Comparison of ENCODE assay signal across 14 mouse cellular contexts in genomic region chr16:91740184-91740917, GRCm38 (mm10). TPM values are rescaled to one million over a fixed set of nuclear protein-coding genes. Genes with fewer than 3 reads are reported as not detected.
A peak's percentile ranks its signal among the peaks of the same experiment; 100 is the strongest.
DNase-seq lines count a peak whose midpoint lies in the region; ATAC-seq lines count a peak whose summit lies in the region.
"Had no signal": no experiment of that assay in that cellular context is flagged by ENCODE, and none has a peak within 500 bp of the region (broad histone marks: within the 10 kb centered on the region; RNA-seq: fewer than 3 reads in every experiment).

No protein-coding gene starts in this region.

- peaks cover 25% of the 10 kb centered on the region for H3K36me3 ChIP-seq in midbrain, embryonic 10.5 days
- 0 out of 2 replicates have a peak, but pooled peaks cover 2% of the 10 kb centered on the region for H3K36me3 ChIP-seq in midbrain, embryonic 14.5 days (ENCODE audit: control insufficient read depth, insufficient read depth, low read length)
- H3K36me3 ChIP-seq in heart, embryonic 12.5 days, result no peaks in the 10 kb centered on the region
- H3K36me3 ChIP-seq in neural tube, embryonic 14.5 days (ENCODE audit: control insufficient read depth, insufficient read depth, low read length), result no peaks in the 10 kb centered on the region
- H3K36me3 ChIP-seq: limb, embryonic 15.5 days had no signal

- peak overlapping the region; percentile 46; the same call in 1 of the 2 replicates for H3K27ac ChIP-seq in midbrain, embryonic 10.5 days (replicated peaks)
- no peak overlapping the region for H3K27ac ChIP-seq in midbrain, embryonic 14.5 days (replicated peaks; ENCODE audit: low read depth, low read length)
- H3K27ac ChIP-seq in heart, embryonic 12.5 days (ENCODE audit: poor library complexity, severe bottlenecking), result 0 out of 2 replicates have a peak overlapping the region, but pooled peaks have one; percentile 9
- 0 out of 2 replicates have a peak overlapping the region, but pooled peaks have one; percentile 22 for H3K27ac ChIP-seq in neural tube, embryonic 14.5 days (ENCODE audit: low read depth, low read length)
- H3K27ac ChIP-seq: limb, embryonic 15.5 days had no signal

- no peak overlapping the region for H3K4me3 ChIP-seq in midbrain, embryonic 10.5 days
- H3K4me3 ChIP-seq in midbrain, embryonic 14.5 days (replicated peaks; ENCODE audit: low read depth, low read length), result no peak overlapping the region
- no peak overlapping the region for H3K4me3 ChIP-seq in heart, embryonic 12.5 days
- no peak overlapping the region for H3K4me3 ChIP-seq in neural tube, embryonic 14.5 days (ENCODE audit: low read depth, low read length)
- H3K4me3 ChIP-seq: limb, embryonic 15.5 days; myocyte had no signal

- ATAC-seq in midbrain, embryonic 14.5 days (ENCODE audit: low FRiP score, low TSS enrichment), result no peak
- no peak for ATAC-seq in heart, embryonic 12.5 days (ENCODE audit: insufficient number of reproducible peaks, low FRiP score)
- no peak for ATAC-seq in neural tube, embryonic 14.5 days (ENCODE audit: low read depth)
- ATAC-seq: forebrain, embryonic 14.5 days had no signal

- DNase-seq in heart, adult 8-10 months (ENCODE audit: low spot score), result peak; percentile 48
- DNase-seq in heart, postnatal 4 days, result no peak
- no peak for DNase-seq in midbrain, embryonic 10.5 days (ENCODE audit: low spot score)
- DNase-seq in midbrain, embryonic 14.5 days, result no peak
- no peak for DNase-seq in spleen, postnatal 14 days (ENCODE audit: low spot score in 2 of 2)
- DNase-seq: cerebellum, adult 2 months; kidney, adult 18-20 months; lung, postnatal 14 days; thymus, adult 2 months had no signal

- no peak overlapping the region for H3K4me2 ChIP-seq in midbrain, embryonic 14.5 days (ENCODE audit: low read length)
- no peak overlapping the region for H3K4me2 ChIP-seq in heart, embryonic 12.5 days
- no peak overlapping the region for H3K4me2 ChIP-seq in neural tube, embryonic 14.5 days (ENCODE audit: low read depth, low read length)
- H3K4me2 ChIP-seq: limb, embryonic 15.5 days had no signal

- peaks cover 44% of the 10 kb centered on the region for H3K4me1 ChIP-seq in midbrain, embryonic 10.5 days
- 0 out of 2 replicates have a peak, but pooled peaks cover 4% of the 10 kb centered on the region for H3K4me1 ChIP-seq in midbrain, embryonic 14.5 days (ENCODE audit: control insufficient read depth, insufficient read depth, low read length)
- peaks cover 51% of the 10 kb centered on the region for H3K4me1 ChIP-seq in heart, embryonic 12.5 days (replicated peaks)
- H3K4me1 ChIP-seq in neural tube, embryonic 14.5 days (ENCODE audit: control insufficient read depth, insufficient read depth, low read length), result peaks cover 27% of the 10 kb centered on the region

- WGBS in midbrain, embryonic 10.5 days, result 64% methylated on average over 8 of the region's 8 CpGs
- 66% methylated on average over 8 of the region's 8 CpGs for WGBS in midbrain, embryonic 14.5 days
- 50% methylated on average over 8 of the region's 8 CpGs for WGBS in heart, embryonic 12.5 days
- 66% methylated on average over 8 of the region's 8 CpGs for WGBS in neural tube, embryonic 14.5 days

- no peaks in the 10 kb centered on the region for H3K9me3 ChIP-seq in midbrain, embryonic 10.5 days (replicated peaks)
- H3K9me3 ChIP-seq in midbrain, embryonic 14.5 days (ENCODE audit: control insufficient read depth, low read length), result no peaks in the 10 kb centered on the region
- H3K9me3 ChIP-seq in heart, embryonic 12.5 days (replicated peaks), result no peaks in the 10 kb centered on the region
- no peaks in the 10 kb centered on the region for H3K9me3 ChIP-seq in neural tube, embryonic 14.5 days (ENCODE audit: control insufficient read depth, low read length)
- H3K9me3 ChIP-seq: limb, embryonic 15.5 days had no signal

- H3K9ac ChIP-seq in midbrain, embryonic 14.5 days (replicated peaks; ENCODE audit: low read length), result no peak overlapping the region
- no peak overlapping the region for H3K9ac ChIP-seq in heart, embryonic 12.5 days
- H3K9ac ChIP-seq in neural tube, embryonic 14.5 days (replicated peaks; ENCODE audit: low read depth, low read length), result no peak overlapping the region
- H3K9ac ChIP-seq: limb, embryonic 15.5 days had no signal

- H3K27me3 ChIP-seq in midbrain, embryonic 10.5 days (ENCODE audit: low read depth, poor library complexity, severe bottlenecking), result no peaks in the 10 kb centered on the region
- no peaks in the 10 kb centered on the region for H3K27me3 ChIP-seq in midbrain, embryonic 14.5 days (ENCODE audit: control insufficient read depth, insufficient read depth, low read length)
- H3K27me3 ChIP-seq in heart, embryonic 12.5 days (replicated peaks), result no peaks in the 10 kb centered on the region
- H3K27me3 ChIP-seq in neural tube, embryonic 14.5 days (ENCODE audit: control insufficient read depth, insufficient read depth, low read length), result no peaks in the 10 kb centered on the region
- H3K27me3 ChIP-seq: limb, embryonic 15.5 days had no signal

RNA-seq across cellular contexts. Expression of gene Itsn1, which starts 11.3 kb away (rescaled TPM):
- 10 to 100 TPM; 50.2 to 64.1 (median 53.3) TPM for total RNA-seq in heart, adult 8-10 months (2022)
- 10 to 100 TPM; 37.9 to 50.7 TPM for total RNA-seq in heart, postnatal 4 days (2021)
- 49.5 and 53.0 TPM in 2 replicates for polyA plus RNA-seq in midbrain, embryonic 10.5 days (2016; fragmentation: Nextera tagmentation; extraction: Ambion mirVana)
- 57.8 and 67.5 TPM in 2 replicates for polyA plus RNA-seq in midbrain, embryonic 14.5 days (2014; fragmentation: Nextera tagmentation; extraction: Ambion mirVana)
- 29.7 and 31.2 TPM in 2 replicates for polyA plus RNA-seq in heart, embryonic 12.5 days (2016; fragmentation: Nextera tagmentation; extraction: Ambion mirVana)
- polyA plus RNA-seq in neural tube, embryonic 14.5 days (2014; fragmentation: Nextera tagmentation; extraction: Ambion mirVana), result 56.5 and 77.5 TPM in 2 replicates

RNA-seq across cellular contexts. Expression of gene Cryzl1, which starts 11.6 kb away (rescaled TPM):
- total RNA-seq in heart, adult 8-10 months (2022), result 10 to 100 TPM; 26.0 to 30.4 (median 27.1) TPM
- total RNA-seq in heart, postnatal 4 days (2021), result 10 to 100 TPM; 29.7 to 31.2 TPM
- 71.2 and 72.5 TPM in 2 replicates for polyA plus RNA-seq in midbrain, embryonic 10.5 days (2016; fragmentation: Nextera tagmentation; extraction: Ambion mirVana)
- 113 and 135 TPM in 2 replicates for polyA plus RNA-seq in midbrain, embryonic 14.5 days (2014; fragmentation: Nextera tagmentation; extraction: Ambion mirVana)
- polyA plus RNA-seq in heart, embryonic 12.5 days (2016; fragmentation: Nextera tagmentation; extraction: Ambion mirVana), result 48.2 and 54.5 TPM in 2 replicates
- 96.4 and 118 TPM in 2 replicates for polyA plus RNA-seq in neural tube, embryonic 14.5 days (2014; fragmentation: Nextera tagmentation; extraction: Ambion mirVana)

RNA-seq across cellular contexts. Expression of gene Donson, which starts 51.8 kb away (rescaled TPM):
- 1 to 10 TPM; 2.9 to 6.0 (median 3.5) TPM for total RNA-seq in heart, adult 8-10 months (2022)
- 10 to 100 TPM; 15.5 to 15.7 TPM for total RNA-seq in heart, postnatal 4 days (2021)
- 38.3 and 39.0 TPM in 2 replicates for polyA plus RNA-seq in midbrain, embryonic 10.5 days (2016; fragmentation: Nextera tagmentation; extraction: Ambion mirVana)
- polyA plus RNA-seq in midbrain, embryonic 14.5 days (2014; fragmentation: Nextera tagmentation; extraction: Ambion mirVana), result 22.2 and 24.7 TPM in 2 replicates
- 20.9 and 22.5 TPM in 2 replicates for polyA plus RNA-seq in heart, embryonic 12.5 days (2016; fragmentation: Nextera tagmentation; extraction: Ambion mirVana)
- polyA plus RNA-seq in neural tube, embryonic 14.5 days (2014; fragmentation: Nextera tagmentation; extraction: Ambion mirVana), result 23.3 and 28.5 TPM in 2 replicates
